Mouse (Mus musculus): ENCODE measurements around the gene Slc35d2. TPM values are rescaled to one million over a fixed set of nuclear protein-coding genes. Genes with fewer than 3 reads are reported as not detected.
"Not testable (repeated sequence)": the region's sequence is repeated elsewhere in the genome, so short reads cannot be mapped to it uniquely, and the experiment has no call there.

Gene Slc35d2
- polyA plus RNA-seq, 1 experiment from 2014 or later, result 12.2 TPM

DNA sequence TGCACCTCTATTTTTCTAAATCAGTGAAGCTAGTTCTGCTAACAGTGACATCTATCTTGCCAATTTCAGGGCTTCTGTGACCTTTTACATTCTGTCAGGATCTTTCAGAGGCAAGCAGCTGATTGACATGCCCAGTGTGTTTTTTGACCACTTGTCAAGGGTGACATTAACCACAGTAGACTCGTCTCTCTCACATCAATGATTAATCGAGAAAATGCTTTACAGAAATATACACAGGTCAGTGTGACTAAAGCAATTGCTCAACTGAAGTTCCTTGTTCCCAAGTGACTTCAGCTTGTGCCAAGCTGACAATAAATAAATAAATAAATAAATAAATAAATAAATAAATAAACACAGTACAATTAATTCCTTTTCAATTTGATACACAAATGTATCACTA, 76.9 kb downstream of the Slc35d2 start:
- H3K36me3 ChIP-seq (ENCODE audit: inconsistent target); H3K27ac ChIP-seq; H3K4me3 ChIP-seq (ENCODE audit: inconsistent target); H3K79me2 ChIP-seq (ENCODE audit: inconsistent target): not testable (repeated sequence)
- WGBS (ENCODE audit: missing documents), result 93% methylated on average over 2 of the region's 2 CpGs

DNA sequence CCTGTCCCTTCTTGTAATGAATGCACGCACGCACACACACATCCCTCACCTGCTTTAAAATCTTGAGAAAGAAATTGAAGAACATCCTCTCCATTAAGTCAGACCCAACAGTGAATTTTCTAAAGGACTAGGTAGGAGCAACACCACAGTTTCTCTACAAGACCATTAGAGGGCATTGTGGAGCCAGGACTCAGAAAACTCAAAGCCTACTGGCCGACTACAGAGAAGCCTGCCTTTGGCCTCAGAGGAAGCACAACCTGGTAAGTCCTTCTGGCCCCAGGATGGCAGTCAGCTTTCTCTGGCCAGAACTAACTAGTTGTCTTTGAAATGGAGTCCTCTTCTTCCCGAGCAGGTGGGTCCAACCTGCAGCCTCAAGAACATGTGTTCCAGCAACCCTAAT, 78.3 kb downstream of the Slc35d2 start:
- no peak overlapping the region for H3K4me3 ChIP-seq (ENCODE audit: inconsistent target)
- 85% methylated on average over 4 of the region's 4 CpGs for WGBS (ENCODE audit: missing documents)
- H3K79me2 ChIP-seq (ENCODE audit: inconsistent target), result no peaks in the 10 kb centered on the region
- H3K27ac ChIP-seq, result no peak overlapping the region
- H3K36me3 ChIP-seq (ENCODE audit: inconsistent target), result no peaks in the 10 kb centered on the region

DNA sequence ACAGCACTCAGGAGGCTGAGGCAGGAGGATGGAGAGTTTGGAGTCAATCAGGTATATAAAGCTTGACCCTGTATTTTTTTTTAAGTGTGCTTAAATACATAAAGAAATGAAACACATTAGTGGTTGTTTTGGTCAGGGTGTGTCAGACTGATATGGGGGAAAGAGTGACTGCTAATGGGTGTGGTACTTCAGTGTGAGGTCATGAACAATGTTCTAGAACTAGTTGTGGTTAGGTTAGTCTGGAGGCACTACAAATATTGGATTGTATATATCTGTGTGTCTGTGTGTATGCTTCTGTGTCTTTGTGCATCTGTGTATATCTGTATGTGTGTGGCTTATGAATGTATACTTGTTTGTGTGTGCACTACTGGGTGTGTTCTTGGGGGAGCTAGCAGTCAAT, 79.6 kb downstream of the Slc35d2 start:
- H3K36me3 ChIP-seq (ENCODE audit: inconsistent target), result no peaks in the 10 kb centered on the region
- no peak overlapping the region for H3K4me3 ChIP-seq (ENCODE audit: inconsistent target)
- no peak overlapping the region for H3K27ac ChIP-seq
- no peaks in the 10 kb centered on the region for H3K79me2 ChIP-seq (ENCODE audit: inconsistent target)

DNA sequence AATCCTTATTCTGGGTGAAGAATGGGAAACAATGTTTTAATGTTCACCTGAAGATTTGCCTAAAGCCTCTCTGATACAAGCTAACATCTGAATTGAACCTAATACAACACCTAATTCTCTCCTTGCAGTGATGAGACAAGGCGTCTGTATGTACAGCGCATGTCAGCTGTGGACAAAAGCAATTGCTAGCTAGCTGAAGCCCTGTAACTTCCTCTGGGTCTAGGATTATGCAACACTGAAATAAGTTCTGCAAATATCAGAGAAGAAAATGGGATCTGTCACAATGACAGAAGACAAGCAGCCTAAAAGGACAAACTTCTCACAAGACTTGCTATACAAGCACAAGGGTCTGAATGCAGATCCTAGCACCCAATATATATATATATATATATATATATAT, 80.7 kb downstream of the Slc35d2 start:
- no peak overlapping the region for H3K4me3 ChIP-seq (ENCODE audit: inconsistent target)
- WGBS (ENCODE audit: missing documents), result no CpG with 5 or more reads among the region's 2 CpGs
- H3K79me2 ChIP-seq (ENCODE audit: inconsistent target), result no peaks in the 10 kb centered on the region
- no peaks in the 10 kb centered on the region for H3K36me3 ChIP-seq (ENCODE audit: inconsistent target)
- H3K27ac ChIP-seq, result no peak overlapping the region

Other genes with a start within 250 kb of the Slc35d2 start
- gene Hsd17b3, start 40.1 kb downstream of the Slc35d2 start, polyA plus RNA-seq (2018), result not detected in 3 replicates
- gene Zfp367, start 23.8 kb upstream of the Slc35d2 start, polyA plus RNA-seq (2018), result 11.3 to 21.4 TPM (median 14.7 TPM) in 3 replicates
- gene Habp4, start 32.5 kb upstream of the Slc35d2 start, polyA plus RNA-seq (2018), result 11.3 to 21.1 TPM (median 14.9 TPM) in 3 replicates
- gene Cdc14b, start 145.9 kb upstream of the Slc35d2 start, polyA plus RNA-seq (2018), result 5.6 to 8.3 TPM (median 7.6 TPM) in 3 replicates
- 14.5 to 40.9 TPM (median 29.7 TPM) in 3 replicates for gene Aaed1, start 183.3 kb upstream of the Slc35d2 start, polyA plus RNA-seq (2018)
- gene Ctsl, start 241.5 kb upstream of the Slc35d2 start, polyA plus RNA-seq (2018), result 822 to 3,190 TPM (median 998 TPM) in 3 replicates